Mouse (Mus musculus) fat pad, adult 2 months (tissue): ENCODE results near the gene Gm1043.

ENCODE experiments used
- DNase-seq: peaks from one replicate; pipeline ENCODE4 v3.0.0-alpha.2; 2011; ENCODE audit warnings: low read depth, low spot score; ENCODE audit errors: extremely low read depth

Gm1043 gene

GRCm38 (mm10) chr5:37085241-37085640 lies at the start of gene Gm1043:
Gm1043 (plus strand) TSS chr5:37085370.
- DNase-seq, result no peak

- DNase-seq, result no peak
Observed at GRCm38 (mm10) chr5:37035896-37036295, 49.3 kb upstream of the Gm1043 start.

DNA sequence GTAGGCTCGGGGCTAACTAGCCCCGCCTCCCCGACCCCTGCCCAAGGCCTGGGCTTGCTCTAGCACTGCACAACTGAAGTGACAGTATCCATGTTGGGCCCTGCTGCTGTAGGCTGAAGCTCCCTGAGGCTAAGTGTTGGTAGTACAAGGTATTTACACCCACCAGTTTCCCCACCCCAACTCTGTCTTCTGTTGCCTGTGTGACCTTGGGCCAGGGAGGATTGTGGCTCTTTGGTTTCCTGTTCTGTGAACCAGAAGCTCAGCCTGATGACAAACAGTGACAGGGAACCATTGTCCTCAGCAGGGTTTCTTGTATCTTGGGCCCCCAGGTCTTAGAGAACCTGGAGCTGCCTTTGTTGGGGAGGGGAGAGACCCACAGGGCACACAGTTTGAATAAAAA lies 48.3 kb upstream of the Gm1043 start:
- DNase-seq, result no peak

DNA sequence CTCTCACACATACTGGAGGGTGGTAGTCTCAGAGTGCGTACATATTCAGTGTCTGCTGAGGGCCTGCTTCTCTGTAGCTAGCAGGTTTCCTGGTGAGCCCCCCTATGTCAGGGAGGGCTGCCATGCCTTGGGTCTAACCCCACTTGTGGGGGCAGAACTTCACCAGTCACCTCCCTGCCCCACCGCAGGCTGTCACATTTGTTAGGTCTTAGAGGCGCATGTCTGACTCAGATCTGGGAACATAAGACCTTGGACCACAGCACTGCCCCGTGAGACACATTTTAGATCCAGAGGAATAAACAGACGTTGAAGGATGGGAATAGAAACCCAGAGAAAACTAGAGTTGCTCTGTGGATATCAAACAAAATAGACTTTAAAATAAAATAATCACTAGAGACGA lies 45.3 kb upstream of the Gm1043 start:
- no peak for DNase-seq

DNA sequence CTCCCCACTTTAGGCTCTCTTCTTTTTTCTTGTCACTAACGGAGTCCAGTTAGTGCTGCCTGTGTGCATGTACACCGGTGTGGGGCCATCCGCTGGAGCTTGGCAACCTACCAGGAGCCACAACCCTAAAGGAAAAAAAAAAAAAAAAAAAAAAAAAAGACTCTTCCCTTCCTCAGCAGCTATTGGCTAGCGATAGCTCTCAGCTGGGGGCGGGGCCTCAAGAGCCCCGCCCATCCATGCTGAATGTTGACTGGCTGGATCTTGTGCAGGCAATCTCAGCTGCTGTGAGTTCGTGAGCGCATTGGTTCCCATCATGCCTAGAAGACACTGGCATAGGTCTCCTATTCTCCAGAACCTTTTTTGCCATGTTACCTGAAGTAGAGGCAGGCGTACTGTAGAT lies 44.5 kb upstream of the Gm1043 start:
- DNase-seq, result no peak

GRCm38 (mm10) chr5:37041651-37042050 lies 43.5 kb upstream of the Gm1043 start:
- no peak for DNase-seq

DNA sequence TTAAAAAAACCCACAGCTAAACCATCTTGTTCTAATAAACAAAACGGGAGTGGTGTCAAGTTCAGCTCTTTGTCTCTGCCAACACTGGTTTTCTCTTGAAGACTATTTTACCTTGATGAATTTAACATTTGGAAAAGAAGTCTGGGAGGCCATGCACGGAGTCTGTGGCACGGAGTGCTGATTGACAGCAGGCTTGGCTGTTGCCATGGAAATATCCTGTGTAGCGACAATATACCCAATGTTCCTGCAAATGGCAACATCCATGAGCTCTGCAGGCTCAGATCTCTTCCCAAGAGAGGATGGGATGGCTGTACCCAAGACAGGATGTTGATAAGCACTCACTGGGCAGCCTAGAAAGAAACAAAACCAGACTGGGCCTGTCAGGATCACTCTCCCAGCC lies 42.2 kb upstream of the Gm1043 start:
- DNase-seq, result no peak

DNA sequence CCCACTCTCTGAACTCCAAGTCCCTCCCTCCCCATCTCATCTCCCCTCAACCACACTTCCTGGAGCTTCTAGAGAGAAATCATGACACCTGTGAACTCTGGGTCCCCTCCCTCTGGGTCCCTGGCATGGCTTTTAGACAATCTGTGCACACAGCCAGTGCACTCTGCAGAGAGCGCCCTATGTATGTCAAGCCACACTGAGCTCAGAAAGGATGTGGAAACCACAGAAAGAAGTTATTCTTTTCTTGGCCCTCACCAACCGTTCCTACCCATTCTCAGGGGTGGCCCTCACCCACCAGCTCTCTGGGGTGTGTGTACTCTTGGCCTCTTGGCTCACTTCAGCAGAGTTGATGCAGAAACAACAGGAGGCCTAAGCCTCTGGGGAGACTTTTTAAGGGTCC lies 40.4 kb upstream of the Gm1043 start:
- DNase-seq, result no peak

GRCm38 (mm10) chr5:37045582-37045981 lies 39.6 kb upstream of the Gm1043 start:
- DNase-seq, result no peak

- no peak for DNase-seq
Observed at GRCm38 (mm10) chr5:37046791-37047190, 38.4 kb upstream of the Gm1043 start.

DNA sequence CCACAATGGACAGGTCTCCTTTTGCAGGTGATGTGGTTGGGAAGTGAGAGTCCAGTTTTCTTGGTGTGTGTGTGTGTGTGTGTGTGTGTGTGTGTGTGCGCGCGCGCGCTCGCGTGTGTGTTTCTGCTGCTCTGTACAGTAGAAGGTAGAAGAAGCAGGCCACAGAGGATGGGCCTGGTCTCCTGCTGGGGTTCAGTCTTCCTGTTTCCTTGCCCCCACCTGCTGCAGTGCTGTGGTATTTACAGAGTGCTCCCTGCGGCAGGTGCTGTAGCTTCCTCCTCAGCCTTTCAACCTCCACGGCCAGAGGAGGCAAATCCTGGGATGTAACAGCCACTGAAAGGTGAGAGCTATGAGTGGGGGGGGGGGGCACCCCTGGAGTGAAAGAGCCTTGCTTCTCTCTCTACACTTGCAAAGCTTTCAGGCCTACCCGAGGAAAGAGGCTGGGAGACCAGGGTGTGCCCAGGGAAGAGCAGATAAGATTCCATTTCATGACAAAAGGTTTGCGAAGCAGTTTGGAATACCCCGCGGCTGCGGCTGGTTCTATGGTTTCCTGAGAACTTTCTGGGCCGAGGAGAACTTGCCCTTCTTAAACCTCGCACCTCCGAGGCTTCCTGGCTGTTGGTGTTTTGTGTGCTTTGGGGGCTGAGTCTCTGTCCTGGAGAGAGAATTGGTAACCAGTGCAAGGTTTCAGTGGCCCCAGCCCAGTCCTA lies 37.8 kb upstream of the Gm1043 start:
- DNase-seq, result no peak

GRCm38 (mm10) chr5:37047992-37048391 lies 37.2 kb upstream of the Gm1043 start:
- DNase-seq, result no peak

DNA sequence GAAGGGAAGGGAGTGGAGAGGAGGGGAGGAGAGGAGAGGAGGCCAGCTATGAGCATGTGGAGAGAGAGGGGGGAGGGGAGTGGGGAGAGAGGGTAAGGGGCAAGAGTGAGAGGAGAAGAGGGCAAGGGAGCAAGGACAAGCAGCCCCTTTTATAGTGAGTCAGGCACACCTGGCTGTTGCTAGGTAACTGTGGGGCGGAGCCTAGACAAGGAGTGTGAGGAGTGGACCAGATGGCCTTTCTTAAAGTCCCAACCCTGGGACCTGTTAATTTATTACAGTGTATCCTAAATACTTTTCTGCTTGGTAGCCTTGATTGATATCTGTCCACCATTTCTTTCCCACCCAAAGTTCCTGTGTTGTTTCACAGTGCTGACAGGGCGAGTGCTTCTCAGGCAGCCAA lies 36.1 kb upstream of the Gm1043 start:
- DNase-seq, result no peak

DNA sequence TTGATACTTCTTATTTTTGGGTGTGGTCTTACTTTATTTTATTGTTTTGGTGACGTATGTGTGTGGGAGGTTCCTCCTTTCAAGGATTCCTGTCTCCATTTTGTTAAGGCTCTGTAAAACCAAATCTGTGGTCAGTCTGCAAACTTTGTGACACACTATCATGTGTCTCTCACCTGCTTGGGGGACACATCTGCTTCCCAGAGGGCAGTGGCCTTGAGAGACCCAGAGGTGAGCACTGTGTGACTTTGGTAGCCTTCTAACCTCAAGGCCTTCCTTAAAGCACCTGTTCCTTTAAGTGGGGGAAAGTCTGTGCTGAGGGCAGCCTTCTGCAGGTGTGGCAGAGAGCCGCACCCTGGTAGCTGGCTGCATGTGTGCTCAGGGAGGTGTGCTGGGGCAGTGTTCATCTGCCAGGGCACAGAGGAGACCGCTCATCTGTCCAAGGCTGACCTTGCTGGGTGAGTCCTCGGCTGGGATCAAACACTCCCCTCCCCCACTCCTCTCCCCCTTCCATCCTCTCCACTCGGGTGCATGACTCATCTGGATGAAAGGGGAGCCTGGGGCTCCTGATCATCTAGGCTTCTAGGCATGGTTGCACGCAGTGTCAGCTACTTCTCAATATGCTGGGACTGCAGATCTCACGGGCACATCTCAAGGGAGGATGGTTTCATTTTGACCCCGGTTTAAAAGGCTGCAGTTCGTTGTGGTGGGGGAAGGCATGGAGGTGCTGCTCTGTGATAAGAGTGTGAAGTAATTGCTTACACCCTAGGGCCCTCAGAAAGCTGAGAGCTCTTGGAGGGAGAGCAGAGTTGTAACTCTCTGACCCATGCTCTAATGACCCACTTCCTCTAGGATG lies 34.4 kb upstream of the Gm1043 start:
- DNase-seq, result no peak

- no peak for DNase-seq
Observed at GRCm38 (mm10) chr5:37051374-37052100, 33.6 kb upstream of the Gm1043 start.

DNA sequence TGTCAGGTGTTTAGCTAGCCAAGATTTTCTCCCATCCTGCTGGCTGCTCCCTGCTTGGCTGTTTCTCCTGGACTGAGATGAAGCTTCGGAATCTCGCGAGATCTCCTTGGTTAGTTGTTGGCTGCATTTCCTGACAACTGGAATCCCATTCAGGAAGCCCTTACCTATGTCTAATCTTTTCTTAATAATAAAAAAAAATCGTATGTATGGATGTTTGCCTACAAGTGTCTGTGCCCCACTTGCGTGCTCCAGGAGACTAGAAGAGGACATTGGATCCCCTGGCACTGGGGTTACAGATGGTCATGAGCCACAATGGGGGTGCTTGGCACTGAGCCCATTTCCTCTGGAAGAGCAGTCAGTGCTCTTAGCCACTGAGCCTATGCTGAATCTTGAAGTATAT lies 32.3 kb upstream of the Gm1043 start:
- no peak for DNase-seq

DNA sequence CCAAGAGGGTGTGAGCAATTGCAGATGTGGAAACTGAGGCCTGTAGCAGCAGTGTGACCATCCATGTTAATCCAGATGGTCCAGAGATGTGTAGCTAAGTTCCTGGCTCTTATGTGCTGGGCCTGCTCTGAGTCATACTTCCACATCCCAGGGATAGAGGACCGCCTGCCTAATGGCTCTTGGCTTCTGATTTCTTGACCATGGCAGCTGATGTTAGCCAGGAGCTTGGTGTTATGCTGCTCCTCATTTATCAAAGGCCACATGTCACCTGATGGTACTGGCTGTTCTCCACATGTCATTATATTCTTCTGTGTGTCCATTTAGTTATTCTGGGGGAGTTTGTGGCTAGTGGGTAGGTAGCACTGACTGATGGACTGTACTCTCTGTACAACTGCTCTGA lies 29.4 kb upstream of the Gm1043 start:
- no peak for DNase-seq

DNA sequence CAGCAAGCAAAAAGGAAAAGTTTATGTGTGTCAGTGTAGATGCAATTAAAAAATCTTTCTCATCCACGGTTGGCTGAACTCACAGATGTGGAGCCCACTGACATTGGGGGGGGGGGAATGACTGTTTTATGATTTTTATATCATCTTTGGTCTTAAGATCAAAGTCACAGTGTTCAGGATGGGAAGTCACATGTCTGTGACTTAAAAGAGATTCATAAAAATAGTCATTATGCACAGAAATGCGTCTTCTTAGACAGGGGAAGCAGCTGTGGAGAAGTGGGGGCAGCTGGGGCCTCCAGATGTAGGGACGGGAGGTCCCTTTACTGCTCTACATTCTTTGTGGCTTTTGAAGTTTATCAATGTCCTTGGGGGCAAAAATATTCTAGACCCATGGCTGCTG lies 28.7 kb upstream of the Gm1043 start:
- no peak for DNase-seq

- no peak for DNase-seq
Observed at GRCm38 (mm10) chr5:37061612-37062011, 23.6 kb upstream of the Gm1043 start.

- DNase-seq, result no peak
Observed at GRCm38 (mm10) chr5:37064454-37065449, 20.4 kb upstream of the Gm1043 start.
